Mouse (Mus musculus) brain, embryonic 14.5 days (tissue): ENCODE data around the gene Slc22a16.
"Not testable (repeated sequence)": the region's sequence is repeated elsewhere in the genome, so short reads cannot be mapped to it uniquely, and the experiment has no call there.

Experiments used
- CTCF ChIP-seq: fragments of 200-500 bp; IDR thresholded peaks from 2 replicates; pipeline ENCODE4 v1.5.1; 2012; ENCODE audit warnings: inconsistent platforms, mild to moderate bottlenecking, moderate library complexity, borderline replicate concordance; ENCODE audit not compliant: insufficient read depth, insufficient read length; ENCODE audit errors: extremely low read depth
- POLR2A ChIP-seq: fragments of 200-500 bp; IDR thresholded peaks from 2 replicates; pipeline ENCODE4 v1.6.1; 2012; ENCODE audit warnings: mild to moderate bottlenecking, inconsistent platforms, borderline replicate concordance; ENCODE audit not compliant: poor library complexity, insufficient read depth, insufficient read length, severe bottlenecking; ENCODE audit errors: extremely low read depth

DNA sequence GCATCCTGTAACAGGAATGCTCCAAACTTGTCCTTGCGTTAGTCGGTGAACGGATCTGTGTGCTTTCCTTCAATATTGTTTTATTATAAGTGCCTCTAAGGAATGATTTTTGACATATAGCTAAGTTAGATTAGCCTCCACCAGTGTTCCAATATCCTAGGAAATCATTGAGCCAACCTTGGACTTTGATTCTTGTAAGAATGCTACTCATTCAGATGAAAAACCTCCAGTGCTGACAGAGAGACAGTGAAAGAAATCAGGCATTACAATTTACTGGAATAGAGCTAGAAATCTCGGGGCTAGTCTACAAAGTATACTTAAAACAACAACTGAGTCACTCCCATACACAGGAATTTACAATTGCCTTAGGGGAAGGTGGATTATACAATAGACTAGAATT lies 37.5 kb upstream of the Slc22a16 start:
- not testable (repeated sequence) for TF ChIP-seq CTCF, POLR2A
